Mouse (Mus musculus) hindbrain, embryonic 14.5 days (tissue): ENCODE data around the gene Dop1b. TPM values are rescaled to one million over a fixed set of nuclear protein-coding genes. Genes with fewer than 3 reads are reported as not detected.
A peak's percentile ranks its signal among the peaks of the same experiment; 100 is the strongest.

ENCODE experiments used
- ATAC-seq: fragments of 200-750 bp; cut with Nextera tagmentation; 2 replicates; pipeline ENCODE4 v1.8.0; 2017; ENCODE audit warnings: moderate number of reproducible peaks, mild to moderate bottlenecking, moderate TSS enrichment, moderate library complexity; ENCODE audit not compliant: low FRiP score
- DNase-seq: peaks from one replicate; pipeline ENCODE4 v3.0.0-alpha.2; 2015; ENCODE audit warnings: low spot score
- H3K27ac ChIP-seq: fragments of 300-500 bp; sonication (generic); 2 replicates; pipeline ENCODE4 v1.5.1; 2014; ENCODE audit warnings: mild to moderate bottlenecking, moderate library complexity
- H3K27me3 ChIP-seq: fragments of 300-500 bp; sonication (generic); 2 replicates; pipeline ENCODE4 v1.6.1; 2014; ENCODE audit warnings: mild to moderate bottlenecking, low read length, mixed read lengths; ENCODE audit not compliant: control insufficient read depth, insufficient read depth
- H3K36me3 ChIP-seq: fragments of 300-500 bp; sonication (generic); replicated peaks from 2 replicates; pipeline ENCODE4 v1.6.1; 2014; ENCODE audit not compliant: control insufficient read depth, insufficient read depth
- H3K4me1 ChIP-seq: fragments of 300-500 bp; sonication (generic); replicated peaks from 2 replicates; pipeline ENCODE4 v1.6.1; 2014; ENCODE audit warnings: antibody characterized with exemption, low read length, mixed read lengths; ENCODE audit not compliant: control insufficient read depth, insufficient read depth
- H3K4me2 ChIP-seq: fragments of 300-500 bp; sonication (generic); replicated peaks from 2 replicates; pipeline ENCODE4 v1.6.1; 2014; ENCODE audit warnings: mild to moderate bottlenecking, moderate library complexity
- H3K4me3 ChIP-seq: fragments of 300-500 bp; sonication (generic); replicated peaks from 2 replicates; pipeline ENCODE4 v1.5.1; 2014; ENCODE audit warnings: mild to moderate bottlenecking, low read length
- H3K9ac ChIP-seq: fragments of 300-500 bp; sonication (generic); 2 replicates; pipeline ENCODE4 v1.6.1; 2014
- H3K9me3 ChIP-seq: fragments of 300-500 bp; sonication (generic); 2 replicates; pipeline ENCODE4 v1.6.1; 2016; ENCODE audit warnings: low read length; ENCODE audit not compliant: control insufficient read depth
- WGBS: fragments of 180-500 bp; shearing (Covaris S2); extraction: QIAGEN DNeasy Blood & Tissue Kit; methylation state at CpG from one replicate; pipeline ENCODE4 v1.1.7; 2014; 5-methylcytosine and 5-hydroxymethylcytosine counted together
- polyA plus RNA-seq: library from polyadenylated mRNA; unstranded; fragments of >200 nt; fragmentation: Nextera tagmentation; extraction: Ambion mirVana; gene quantifications from 2 replicates; pipeline ENCODE4 v1.2.1, GENCODE M21; 2014

The Dop1b gene
- polyA plus RNA-seq, 1 experiment from 2014 or later = 41.8 TPM

DNA sequence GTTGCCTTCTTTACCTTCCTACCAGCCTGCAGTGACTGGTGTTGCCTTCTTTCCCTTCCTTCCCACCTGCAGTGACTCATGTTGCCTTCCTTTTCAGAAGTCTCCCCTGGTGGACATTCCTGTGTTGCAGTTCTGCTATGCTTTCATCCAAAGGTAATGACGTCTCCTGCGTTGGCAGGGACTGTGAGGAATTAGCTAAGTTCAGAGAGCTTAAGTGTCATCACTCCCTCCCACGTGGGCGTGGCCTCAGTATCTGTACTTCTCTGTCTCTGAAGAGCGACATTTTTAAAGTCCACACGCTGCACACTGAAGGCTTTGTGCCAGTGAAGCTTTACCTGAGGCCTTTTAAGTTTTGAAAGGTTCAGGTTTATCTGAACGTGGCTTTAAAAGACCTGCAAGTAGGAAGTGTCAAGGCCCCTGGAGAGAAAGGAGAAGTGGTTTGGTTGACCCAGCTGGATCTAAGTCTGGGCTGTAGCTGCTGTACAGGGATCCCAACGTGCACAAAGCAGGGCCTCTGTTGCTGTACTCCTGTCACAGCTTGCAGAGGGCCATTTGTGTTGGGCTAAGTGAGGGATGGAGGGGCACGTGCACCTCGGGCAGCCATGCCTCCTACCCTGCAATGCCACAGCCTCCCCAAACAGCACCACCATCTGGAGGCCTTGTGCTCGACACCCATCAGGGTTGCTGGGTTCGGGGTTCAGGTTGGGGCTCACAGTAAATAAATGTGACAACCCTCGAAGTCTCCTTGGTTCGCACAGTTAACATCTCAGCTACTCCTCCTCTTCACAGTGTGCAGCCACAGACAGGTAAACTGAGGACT lies 69.2 kb downstream of the Dop1b start:
- ATAC-seq (no peak), DNase-seq (no peak)
- no peaks in the 10 kb centered on the region for H3K9me3 ChIP-seq
- H3K36me3 ChIP-seq = peaks cover 74% of the 10 kb centered on the region
- 67% methylated on average over 14 of the region's 14 CpGs for WGBS
- H3K27me3 ChIP-seq = no peaks in the 10 kb centered on the region
- H3K4me1 ChIP-seq = no peaks in the 10 kb centered on the region
- H3K4me3 ChIP-seq = no peak overlapping the region
- no peak overlapping the region for H3K27ac ChIP-seq
- no peak overlapping the region for H3K9ac ChIP-seq
- no peak overlapping the region for H3K4me2 ChIP-seq

DNA sequence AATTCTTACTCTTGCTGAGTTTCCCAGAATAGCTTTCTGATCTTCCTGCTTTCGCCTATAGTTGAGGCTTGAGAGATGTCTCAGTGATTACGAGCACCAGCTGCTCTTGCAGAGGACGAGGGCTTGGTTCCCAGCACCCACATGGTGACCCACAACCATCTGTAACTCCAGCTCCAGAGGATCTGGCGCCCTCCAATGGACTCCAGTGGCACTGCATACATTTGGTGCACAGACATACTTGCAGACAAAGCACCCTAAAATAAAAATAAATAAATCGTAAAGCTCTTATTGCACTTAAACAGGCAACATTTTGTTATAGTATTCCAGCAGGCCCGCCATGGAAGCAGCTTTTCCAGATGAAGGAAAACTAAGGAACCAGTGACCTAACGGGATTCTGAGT lies 72.5 kb downstream of the Dop1b start:
- H3K27ac ChIP-seq = no peak overlapping the region
- no peak for DNase-seq
- H3K9me3 ChIP-seq = no peaks in the 10 kb centered on the region
- no peaks in the 10 kb centered on the region for H3K27me3 ChIP-seq
- H3K4me1 ChIP-seq = no peaks in the 10 kb centered on the region
- H3K36me3 ChIP-seq = peaks cover 53% of the 10 kb centered on the region
- WGBS = 95% methylated on average over 7 of the region's 7 CpGs
- ATAC-seq = no peak
- H3K9ac ChIP-seq = no peak overlapping the region
- no peak overlapping the region for H3K4me2 ChIP-seq
- H3K4me3 ChIP-seq = no peak overlapping the region

DNA sequence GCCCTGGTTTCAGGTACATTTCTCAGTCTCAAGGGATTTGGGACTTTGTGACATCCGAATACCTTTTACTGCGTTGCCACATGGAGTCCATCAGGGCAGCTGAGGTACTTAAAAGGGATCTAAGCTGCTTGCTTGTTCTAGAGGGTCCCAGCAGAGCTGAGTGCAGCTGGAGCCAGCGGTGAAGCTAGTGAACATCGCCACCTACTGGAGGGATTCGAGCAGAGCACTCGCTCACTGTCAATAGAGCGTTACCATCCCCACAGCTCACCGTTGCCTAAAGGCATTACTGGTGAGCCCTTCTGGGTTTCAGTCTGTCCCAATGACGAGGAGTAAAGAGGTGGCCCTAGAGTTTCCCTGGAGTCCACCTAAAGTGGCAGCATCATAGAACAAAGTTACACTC lies 74.1 kb downstream of the Dop1b start:
- no peak overlapping the region for H3K27ac ChIP-seq
- 5% methylated on average over 9 of the region's 9 CpGs for WGBS
- peak; percentile 87 for ATAC-seq
- H3K4me2 ChIP-seq = no peak overlapping the region
- H3K4me3 ChIP-seq = no peak overlapping the region
- H3K27me3 ChIP-seq = no peaks in the 10 kb centered on the region
- H3K4me1 ChIP-seq = 0 out of 2 replicates have a peak, but pooled peaks cover 2% of the 10 kb centered on the region
- H3K9ac ChIP-seq = no peak overlapping the region
- no peaks in the 10 kb centered on the region for H3K9me3 ChIP-seq
- DNase-seq = peak; percentile 83
- H3K36me3 ChIP-seq = peaks cover 38% of the 10 kb centered on the region

DNA sequence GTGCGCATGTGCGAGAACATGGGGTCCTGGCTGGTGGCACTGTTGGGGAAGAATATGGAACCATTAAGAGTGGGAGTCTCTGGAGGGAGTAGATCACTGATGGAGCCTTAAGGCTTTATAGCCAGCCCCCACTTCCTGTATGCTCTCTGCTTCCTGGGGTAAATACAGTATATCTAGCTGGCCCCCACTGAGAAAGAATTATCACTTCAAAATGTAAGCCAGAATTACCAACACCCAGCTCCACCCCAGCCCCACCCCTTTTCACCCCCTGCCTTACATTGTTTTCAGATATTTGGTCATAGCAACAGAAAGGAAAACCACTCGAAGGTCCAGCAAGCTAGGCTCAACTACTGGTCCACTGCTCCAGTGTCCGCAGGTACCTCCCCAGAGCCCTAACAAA lies 76.7 kb downstream of the Dop1b start:
- Histone ChIP-seq H3K9ac (no peak overlapping the region), H3K9me3 (no peaks in the 10 kb centered on the region), H3K4me2 (no peak overlapping the region), H3K27ac (no peak overlapping the region), H3K27me3 (no peaks in the 10 kb centered on the region), H3K4me3 (no peak overlapping the region), H3K36me3 (peaks cover 23% of the 10 kb centered on the region), H3K4me1 (0 out of 2 replicates have a peak, but pooled peaks cover 3% of the 10 kb centered on the region)
- WGBS = 95% methylated on average over 4 of the region's 4 CpGs
- ATAC-seq (no peak), DNase-seq (no peak)

DNA sequence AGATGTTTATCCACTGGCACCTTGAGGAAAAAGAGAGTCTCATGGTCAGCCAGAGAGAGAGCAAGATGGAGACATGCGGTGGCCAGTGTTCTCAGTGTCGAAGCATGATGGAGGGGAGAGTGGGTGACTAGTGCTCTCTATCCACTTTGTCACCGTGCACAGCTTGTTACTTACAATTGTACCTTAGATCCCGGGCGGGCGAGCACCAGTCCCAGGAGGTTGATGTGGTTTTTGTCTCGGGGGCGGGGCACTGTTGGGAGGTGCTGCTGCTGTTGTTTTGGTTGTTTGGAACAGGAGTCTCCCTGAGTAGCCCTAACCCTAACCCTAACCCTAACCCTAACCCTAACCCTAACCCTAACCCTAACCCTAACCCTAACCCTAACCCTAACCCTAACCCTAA lies 77.2 kb downstream of the Dop1b start:
- H3K4me1 ChIP-seq = 0 out of 2 replicates have a peak, but pooled peaks cover 3% of the 10 kb centered on the region
- no peak overlapping the region for H3K4me2 ChIP-seq
- no peak overlapping the region for H3K27ac ChIP-seq
- 95% methylated on average over 8 of the region's 8 CpGs for WGBS
- H3K9me3 ChIP-seq = no peaks in the 10 kb centered on the region
- H3K9ac ChIP-seq = no peak overlapping the region
- DNase-seq (no peak), ATAC-seq (no peak)
- H3K4me3 ChIP-seq = no peak overlapping the region
- no peaks in the 10 kb centered on the region for H3K27me3 ChIP-seq
- peaks cover 24% of the 10 kb centered on the region for H3K36me3 ChIP-seq

DNA sequence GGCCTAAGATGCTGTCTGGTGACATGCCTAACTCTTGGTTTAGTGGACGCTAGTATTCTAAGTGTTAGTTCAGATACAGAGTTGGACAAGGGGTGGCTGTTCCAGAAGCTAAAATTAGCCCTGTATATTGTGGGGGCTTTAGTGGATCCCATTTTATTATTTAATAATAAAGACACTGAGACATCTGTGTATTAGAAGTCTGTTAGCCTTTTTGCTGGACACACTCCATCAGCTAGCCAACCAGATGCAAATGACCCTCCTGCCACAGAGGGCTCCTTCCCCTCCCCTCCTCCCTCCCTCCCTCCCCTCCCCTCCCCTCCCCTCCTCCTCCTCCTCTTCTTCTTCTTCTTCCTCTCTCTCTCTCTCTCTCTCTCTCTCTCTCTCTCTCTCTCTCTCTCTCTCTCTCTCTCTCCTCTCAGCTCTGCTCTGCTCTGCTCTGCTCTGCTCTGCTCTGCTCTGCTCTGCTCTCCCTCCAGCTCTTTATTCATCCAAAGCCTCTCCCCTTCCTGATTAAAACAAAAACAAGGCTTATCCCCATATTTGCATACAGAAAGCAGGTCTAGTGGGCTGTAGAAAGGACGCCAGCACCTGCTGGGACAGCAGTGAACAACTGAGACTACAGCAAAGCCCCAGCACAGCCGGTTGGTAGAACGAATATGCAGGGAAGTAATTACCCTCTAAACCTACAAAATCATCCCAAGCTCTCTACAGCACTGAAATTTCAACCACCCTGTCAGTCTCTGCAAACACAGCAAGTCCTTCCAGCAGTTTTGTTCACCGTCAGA lies 78.5 kb downstream of the Dop1b start:
- WGBS = 28% methylated on average over 5 of the region's 5 CpGs
- no peak overlapping the region for H3K27ac ChIP-seq

DNA sequence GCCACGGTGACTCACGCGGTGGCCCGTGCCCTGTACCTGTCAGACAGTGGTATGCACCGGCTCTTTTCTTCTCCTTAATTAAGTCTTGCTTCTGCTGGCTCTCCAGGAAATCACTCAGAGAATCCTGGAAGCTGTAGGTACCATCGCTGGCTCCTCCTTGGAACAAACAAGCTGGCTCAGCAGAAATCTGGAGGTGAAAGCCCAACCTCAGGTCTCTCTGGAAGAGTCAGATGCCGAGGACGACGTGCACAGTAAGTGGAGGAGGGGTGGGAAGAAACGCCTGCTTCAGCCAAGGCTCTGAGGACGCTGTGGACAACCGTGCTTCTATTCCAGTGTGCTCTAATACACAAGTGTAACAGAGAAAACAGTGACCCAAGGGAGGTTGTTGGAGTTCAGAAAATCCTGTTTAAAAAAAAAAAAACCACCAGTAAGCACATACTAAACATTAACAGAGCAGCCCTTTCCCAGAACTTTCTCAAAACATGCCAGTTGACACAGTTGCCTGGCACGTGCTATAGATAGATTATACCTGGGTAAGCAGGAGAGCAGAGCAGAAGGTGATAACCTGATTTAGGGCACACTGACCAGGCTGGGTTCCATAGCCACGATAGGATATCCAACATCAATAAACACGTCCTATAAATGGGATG lies 81.4 kb downstream of the Dop1b start:
- Histone ChIP-seq H3K4me3 (no peak overlapping the region), H3K9me3 (no peaks in the 10 kb centered on the region), H3K27ac (no peak overlapping the region), H3K9ac (no peak overlapping the region), H3K36me3 (peaks cover 25% of the 10 kb centered on the region), H3K4me1 (0 out of 2 replicates have a peak, but pooled peaks cover 3% of the 10 kb centered on the region), H3K27me3 (no peaks in the 10 kb centered on the region), H3K4me2 (no peak overlapping the region)
- no peak for ATAC-seq
- WGBS = 69% methylated on average over 15 of the region's 15 CpGs
- DNase-seq = no peak

More for the DNA sequence above, 78.5 kb downstream of the Dop1b start:
- no peak overlapping the region for H3K4me3 ChIP-seq
- no peak overlapping the region for H3K9ac ChIP-seq
- H3K27me3 ChIP-seq = no peaks in the 10 kb centered on the region
- H3K4me1 ChIP-seq = 0 out of 2 replicates have a peak, but pooled peaks cover 3% of the 10 kb centered on the region
- DNase-seq = no peak
- peaks cover 25% of the 10 kb centered on the region for H3K36me3 ChIP-seq
- no peak overlapping the region for H3K4me2 ChIP-seq
- ATAC-seq = no peak
- no peaks in the 10 kb centered on the region for H3K9me3 ChIP-seq

DNA sequence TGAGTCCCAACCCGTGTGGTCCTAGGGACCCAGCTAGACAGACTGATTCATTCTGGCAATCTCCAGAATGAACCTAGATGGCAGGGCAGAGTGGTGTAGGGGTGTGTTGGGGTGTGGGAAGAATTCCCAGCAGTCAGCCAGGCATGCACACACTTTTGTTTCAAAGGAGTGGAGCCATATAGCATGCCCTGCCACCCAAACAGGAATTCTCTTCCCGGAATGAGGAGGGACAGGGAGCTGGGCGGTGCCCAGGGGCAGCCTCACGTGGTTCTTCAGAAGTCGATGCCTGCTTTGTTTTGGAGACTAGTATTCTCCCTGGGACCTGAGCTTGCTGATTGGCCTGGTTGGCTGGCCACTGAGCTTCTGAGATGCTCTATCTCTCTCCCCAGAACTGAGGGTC lies 83.1 kb downstream of the Dop1b start:
- no peak for ATAC-seq
- Histone ChIP-seq H3K27ac (no peak overlapping the region), H3K9ac (no peak overlapping the region), H3K36me3 (peaks cover 36% of the 10 kb centered on the region), H3K27me3 (no peaks in the 10 kb centered on the region), H3K4me3 (no peak overlapping the region), H3K9me3 (no peaks in the 10 kb centered on the region), H3K4me2 (no peak overlapping the region), H3K4me1 (0 out of 2 replicates have a peak, but pooled peaks cover 3% of the 10 kb centered on the region)
- 63% methylated on average over 5 of the region's 5 CpGs for WGBS
- no peak for DNase-seq

DNA sequence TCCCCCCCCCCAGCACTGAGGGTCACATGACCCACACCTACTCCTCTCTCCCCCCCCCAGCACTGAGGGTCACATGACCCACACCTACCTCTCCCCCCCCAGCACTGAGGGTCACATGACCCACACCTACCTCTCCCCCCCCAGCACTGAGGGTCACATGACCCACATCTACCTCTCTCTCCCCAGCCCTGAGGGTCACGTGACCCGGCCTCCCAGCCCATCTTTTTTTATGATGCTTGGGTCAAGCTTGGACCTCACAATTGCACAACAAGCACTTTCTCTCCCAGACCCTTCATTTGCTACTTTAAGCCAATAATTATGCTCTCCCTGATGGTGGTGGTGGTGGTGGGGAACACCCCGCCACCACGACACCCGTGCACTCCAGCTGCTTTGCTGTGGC lies 83.7 kb downstream of the Dop1b start:
- H3K9me3 ChIP-seq = no peaks in the 10 kb centered on the region
- no peaks in the 10 kb centered on the region for H3K27me3 ChIP-seq
- 99% methylated on average over 5 of the region's 5 CpGs for WGBS
- no peak overlapping the region for H3K4me3 ChIP-seq
- DNase-seq (no peak), ATAC-seq (no peak)
- no peak overlapping the region for H3K4me2 ChIP-seq
- peaks cover 41% of the 10 kb centered on the region for H3K36me3 ChIP-seq
- H3K4me1 ChIP-seq = 0 out of 2 replicates have a peak, but pooled peaks cover 3% of the 10 kb centered on the region
- no peak overlapping the region for H3K27ac ChIP-seq
- H3K9ac ChIP-seq = no peak overlapping the region
